Mouse (Mus musculus): Measurements from ENCODE around the gene Npm3. TPM values are rescaled to one million over a fixed set of nuclear protein-coding genes. Genes with fewer than 3 reads are reported as not detected.
A peak's percentile ranks its signal among the peaks of the same experiment; 100 is the strongest.

The Npm3 gene
- polyA plus RNA-seq, 1 experiment from 2014 or later, result 9.4 TPM

GRCm38 (mm10) chr19:45783933-45784576 is 34.7 kb upstream of the Npm3 start:
- no peaks in the 10 kb centered on the region for H3K27me3 ChIP-seq
- peak overlapping the region; percentile 51 for H3K27ac ChIP-seq
- H3K4me1 ChIP-seq, result peaks cover 38% of the 10 kb centered on the region
- peak overlapping the region; percentile 100 for H3K4me3 ChIP-seq
- H3K36me3 ChIP-seq (ENCODE audit: poor library complexity, severe bottlenecking), result peaks cover 16% of the 10 kb centered on the region
- H3K4me2 ChIP-seq, result peak overlapping the region; percentile 73
- ATAC-seq, result no peak
- 34% methylated on average over 17 of the region's 17 CpGs for WGBS
- H3K9ac ChIP-seq, result peak overlapping the region; percentile 47
- no peaks in the 10 kb centered on the region for H3K9me3 ChIP-seq (replicated peaks)

- under 1% methylated on average over 64 of the region's 71 CpGs for WGBS
- peak within 1 kb of the TSS; percentile 98 for H3K9ac ChIP-seq
- H3K27me3 ChIP-seq, result no peaks in the 10 kb centered on the region
- peaks cover 23% of the 10 kb centered on the region for H3K36me3 ChIP-seq (ENCODE audit: poor library complexity, severe bottlenecking)
- peak within 1 kb of the TSS; percentile 73 for H3K4me2 ChIP-seq
- H3K9me3 ChIP-seq (replicated peaks), result no peaks in the 10 kb centered on the region
- H3K4me3 ChIP-seq, result peak within 1 kb of the TSS; percentile 100
- peak; percentile 98 for ATAC-seq
- H3K4me1 ChIP-seq, result peaks cover 39% of the 10 kb centered on the region
- H3K27ac ChIP-seq, result peak within 1 kb of the TSS; percentile 99
Observed at GRCm38 (mm10) chr19:45783181-45783932, 34.0 kb upstream of the Npm3 start, which contains the start of gene Mgea5. Gene Mgea5 (minus strand): TSS chr19:45783837.

GRCm38 (mm10) chr19:45782315-45783001 is 33.1 kb upstream of the Npm3 start:
- peak overlapping the region; percentile 100 for H3K4me3 ChIP-seq
- peaks cover 32% of the 10 kb centered on the region for H3K36me3 ChIP-seq (ENCODE audit: poor library complexity, severe bottlenecking)
- no peaks in the 10 kb centered on the region for H3K27me3 ChIP-seq
- peak; percentile 36 for ATAC-seq
- peak overlapping the region; percentile 99 for H3K27ac ChIP-seq
- H3K4me2 ChIP-seq, result peak overlapping the region; percentile 73
- no peaks in the 10 kb centered on the region for H3K9me3 ChIP-seq (replicated peaks)
- H3K4me1 ChIP-seq, result peaks cover 39% of the 10 kb centered on the region
- WGBS, result under 1% methylated on average over 36 of the region's 36 CpGs
- H3K9ac ChIP-seq, result peak overlapping the region; percentile 98

- no peak overlapping the region for H3K27ac ChIP-seq
- H3K4me1 ChIP-seq, result peaks cover 39% of the 10 kb centered on the region
- no peaks in the 10 kb centered on the region for H3K27me3 ChIP-seq
- no peak for ATAC-seq
- peak overlapping the region; percentile 98; the same call in 1 of the 2 replicates for H3K9ac ChIP-seq
- H3K4me2 ChIP-seq, result peak overlapping the region; percentile 73
- H3K4me3 ChIP-seq, result peak overlapping the region; percentile 100
- WGBS, result 59% methylated on average over 8 of the region's 8 CpGs
- peaks cover 39% of the 10 kb centered on the region for H3K36me3 ChIP-seq (ENCODE audit: poor library complexity, severe bottlenecking)
- no peaks in the 10 kb centered on the region for H3K9me3 ChIP-seq (replicated peaks)
Observed at GRCm38 (mm10) chr19:45781676-45782075, 32.3 kb upstream of the Npm3 start.

GRCm38 (mm10) chr19:45780350-45780915 is 31.0 kb upstream of the Npm3 start:
- ATAC-seq, result no peak
- Histone ChIP-seq H3K4me1 (peaks cover 39% of the 10 kb centered on the region), H3K36me3 (ENCODE audit: poor library complexity, severe bottlenecking) (peaks cover 50% of the 10 kb centered on the region), H3K9me3 (replicated peaks) (no peaks in the 10 kb centered on the region), H3K4me3 (peak overlapping the region; percentile 100), H3K9ac (no peak overlapping the region), H3K27ac (no peak overlapping the region), H3K4me2 (peak overlapping the region; percentile 73), H3K27me3 (no peaks in the 10 kb centered on the region)
- 90% methylated on average over 13 of the region's 13 CpGs for WGBS

GRCm38 (mm10) chr19:45775486-45775885 is 26.1 kb upstream of the Npm3 start:
- no peaks in the 10 kb centered on the region for H3K27me3 ChIP-seq
- no peak overlapping the region for H3K4me2 ChIP-seq
- ATAC-seq, result no peak
- no peak overlapping the region for H3K4me3 ChIP-seq
- no peak overlapping the region for H3K9ac ChIP-seq
- 73% methylated on average over 2 of the region's 2 CpGs for WGBS
- H3K36me3 ChIP-seq (ENCODE audit: poor library complexity, severe bottlenecking), result peaks cover 96% of the 10 kb centered on the region
- peaks cover 15% of the 10 kb centered on the region for H3K4me1 ChIP-seq
- no peak overlapping the region for H3K27ac ChIP-seq
- no peaks in the 10 kb centered on the region for H3K9me3 ChIP-seq (replicated peaks)

GRCm38 (mm10) chr19:45771501-45771900 is 22.1 kb upstream of the Npm3 start:
- H3K9ac ChIP-seq, result no peak overlapping the region
- WGBS, result 94% methylated on average over 5 of the region's 5 CpGs
- no peak overlapping the region for H3K27ac ChIP-seq
- H3K4me2 ChIP-seq, result no peak overlapping the region
- no peak overlapping the region for H3K4me3 ChIP-seq
- peaks cover 96% of the 10 kb centered on the region for H3K36me3 ChIP-seq (ENCODE audit: poor library complexity, severe bottlenecking)
- no peak for ATAC-seq
- H3K4me1 ChIP-seq, result no peaks in the 10 kb centered on the region
- H3K9me3 ChIP-seq (replicated peaks), result no peaks in the 10 kb centered on the region
- no peaks in the 10 kb centered on the region for H3K27me3 ChIP-seq

- Histone ChIP-seq H3K4me1 (no peaks in the 10 kb centered on the region), H3K4me2 (no peak overlapping the region), H3K9me3 (replicated peaks) (no peaks in the 10 kb centered on the region), H3K9ac (no peak overlapping the region), H3K27ac (no peak overlapping the region), H3K36me3 (ENCODE audit: poor library complexity, severe bottlenecking) (peaks cover 92% of the 10 kb centered on the region), H3K27me3 (no peaks in the 10 kb centered on the region), H3K4me3 (no peak overlapping the region)
- WGBS, result 91% methylated on average over 3 of the region's 3 CpGs
- no peak for ATAC-seq
Observed at GRCm38 (mm10) chr19:45760810-45761209, 11.4 kb upstream of the Npm3 start.

- H3K27me3 ChIP-seq, result no peaks in the 10 kb centered on the region
- no peaks in the 10 kb centered on the region for H3K4me1 ChIP-seq
- no peak overlapping the region for H3K9ac ChIP-seq
- H3K4me2 ChIP-seq, result no peak overlapping the region
- WGBS, result 94% methylated on average over 5 of the region's 5 CpGs
- peaks cover 92% of the 10 kb centered on the region for H3K36me3 ChIP-seq (ENCODE audit: poor library complexity, severe bottlenecking)
- H3K9me3 ChIP-seq (replicated peaks), result no peaks in the 10 kb centered on the region
- H3K27ac ChIP-seq, result no peak overlapping the region
- H3K4me3 ChIP-seq, result no peak overlapping the region
- ATAC-seq, result no peak
Observed at GRCm38 (mm10) chr19:45758671-45759070, 9.3 kb upstream of the Npm3 start.

- whole genome bisulfite sequencing, result 91% methylated on average over 3 of the region's 3 CpGs
- peaks cover 73% of the 10 kb centered on the region for H3K36me3 ChIP-seq (ENCODE audit: poor library complexity, severe bottlenecking)
- no peak for ATAC-seq
- H3K9me3 ChIP-seq (replicated peaks), result no peaks in the 10 kb centered on the region
- no peak overlapping the region for H3K27ac ChIP-seq
- no peak overlapping the region for H3K9ac ChIP-seq
- peaks cover 8% of the 10 kb centered on the region for H3K4me1 ChIP-seq
- H3K27me3 ChIP-seq, result no peaks in the 10 kb centered on the region
- H3K4me3 ChIP-seq, result no peak overlapping the region
- no peak overlapping the region for H3K4me2 ChIP-seq
Observed at GRCm38 (mm10) chr19:45753551-45753950, 4.2 kb upstream of the Npm3 start.

- H3K4me2 ChIP-seq, result no peak overlapping the region
- no peak for ATAC-seq
- H3K27me3 ChIP-seq, result peaks cover 2% of the 10 kb centered on the region
- no peak overlapping the region for H3K4me3 ChIP-seq
- no peak overlapping the region for H3K27ac ChIP-seq
- no peaks in the 10 kb centered on the region for H3K9me3 ChIP-seq (replicated peaks)
- peaks cover 56% of the 10 kb centered on the region for H3K36me3 ChIP-seq (ENCODE audit: poor library complexity, severe bottlenecking)
- no peak overlapping the region for H3K9ac ChIP-seq
- H3K4me1 ChIP-seq, result peaks cover 15% of the 10 kb centered on the region
- WGBS, result 94% methylated on average over 7 of the region's 7 CpGs
Observed at GRCm38 (mm10) chr19:45751881-45752280, 2.5 kb upstream of the Npm3 start.

All from forebrain, embryonic 13.5 days (tissue).